Mouse (Mus musculus): Measurements from ENCODE around the gene Nhsl2. TPM values are rescaled to one million over a fixed set of nuclear protein-coding genes. Genes with fewer than 3 reads are reported as not detected.
"Not testable (repeated sequence)": the region's sequence is repeated elsewhere in the genome, so short reads cannot be mapped to it uniquely, and the experiment has no call there.

Gene Nhsl2
- polyA plus RNA-seq, 1 experiment from 2014 or later, result 6.9 TPM

DNA sequence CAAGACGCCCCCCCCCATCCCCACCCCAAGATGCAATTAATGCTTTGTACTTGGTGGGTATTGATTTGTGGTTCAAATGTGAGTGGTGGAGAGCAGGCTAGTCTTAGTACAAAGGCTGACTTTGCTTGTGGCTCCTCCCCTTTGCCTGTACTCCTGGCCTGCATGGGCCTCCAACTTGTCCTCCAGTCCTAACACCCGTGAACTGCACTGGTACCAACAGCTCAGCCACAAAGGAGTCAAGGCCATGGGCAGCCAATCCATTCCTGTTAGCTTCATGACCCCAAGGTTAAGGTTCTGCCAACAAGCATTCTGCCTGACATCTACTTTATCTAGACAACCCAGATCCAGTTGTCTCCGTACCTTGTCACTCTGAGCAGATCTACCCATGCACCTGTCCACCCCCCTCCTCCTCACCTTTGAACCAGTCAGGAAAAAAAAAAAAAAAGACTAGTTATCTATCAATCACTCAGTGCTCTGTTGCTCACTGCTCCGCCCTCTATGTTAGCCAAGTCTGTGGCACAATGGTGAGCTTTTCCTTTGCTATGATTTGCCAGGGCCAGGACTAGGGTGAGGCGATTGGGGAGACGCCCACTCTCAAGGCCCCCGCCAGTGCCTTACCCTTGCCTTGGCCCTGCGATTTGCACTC is 236.7 kb downstream of the Nhsl2 start:
- no peak for ATAC-seq (replicated peaks; ENCODE audit: extremely low read depth, insufficient read depth, low FRiP score)
- Histone ChIP-seq H3K4me1 (ENCODE audit: control insufficient read depth, insufficient read depth, low read length) (no peaks in the 10 kb centered on the region), H3K4me3 (ENCODE audit: low read length) (no peak overlapping the region), H3K4me2 (ENCODE audit: low read depth, low read length) (no peak overlapping the region), H3K27ac (ENCODE audit: low read length) (no peak overlapping the region), H3K27me3 (ENCODE audit: control insufficient read depth, insufficient read depth, low read length) (no peaks in the 10 kb centered on the region), H3K9ac (ENCODE audit: low read length) (no peak overlapping the region), H3K36me3 (ENCODE audit: control insufficient read depth, insufficient read depth) (peaks cover 7% of the 10 kb centered on the region; the same call in 1 of the 2 replicates), H3K9me3 (replicated peaks; ENCODE audit: control insufficient read depth, low read length) (no peaks in the 10 kb centered on the region)
- 83% methylated on average over 8 of the region's 8 CpGs for WGBS

DNA sequence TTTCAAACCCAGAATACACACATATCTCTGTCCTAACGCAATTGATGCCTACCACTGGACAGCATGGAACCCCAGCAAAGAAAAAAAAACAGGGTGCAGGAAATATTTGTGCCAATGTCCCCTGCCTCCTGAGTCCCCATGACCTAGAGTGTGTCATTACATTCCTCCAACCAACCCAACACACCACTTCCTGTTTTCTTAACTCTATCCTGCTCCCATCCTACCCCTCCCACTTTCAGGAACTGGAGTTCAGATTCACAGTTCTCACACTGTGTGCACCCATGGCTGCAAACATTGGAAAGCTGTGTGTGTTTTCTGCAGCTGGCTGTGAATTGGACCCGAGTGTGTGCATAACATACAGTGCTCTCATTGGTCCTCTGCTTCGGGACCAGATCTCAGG is 241.4 kb downstream of the Nhsl2 start:
- no peaks in the 10 kb centered on the region for H3K27me3 ChIP-seq (ENCODE audit: control insufficient read depth, insufficient read depth, low read length)
- H3K36me3 ChIP-seq (ENCODE audit: control insufficient read depth, insufficient read depth), result no peaks in the 10 kb centered on the region
- WGBS, result 54% methylated on average over 3 of the region's 3 CpGs
- H3K9ac ChIP-seq (ENCODE audit: low read length), result no peak overlapping the region
- H3K27ac ChIP-seq (ENCODE audit: low read length), result no peak overlapping the region
- no peak overlapping the region for H3K4me2 ChIP-seq (ENCODE audit: low read depth, low read length)
- H3K9me3 ChIP-seq (replicated peaks; ENCODE audit: control insufficient read depth, low read length), result no peaks in the 10 kb centered on the region
- no peaks in the 10 kb centered on the region for H3K4me1 ChIP-seq (ENCODE audit: control insufficient read depth, insufficient read depth, low read length)
- H3K4me3 ChIP-seq (ENCODE audit: low read length), result no peak overlapping the region
- ATAC-seq (replicated peaks; ENCODE audit: extremely low read depth, insufficient read depth, low FRiP score), result no peak

DNA sequence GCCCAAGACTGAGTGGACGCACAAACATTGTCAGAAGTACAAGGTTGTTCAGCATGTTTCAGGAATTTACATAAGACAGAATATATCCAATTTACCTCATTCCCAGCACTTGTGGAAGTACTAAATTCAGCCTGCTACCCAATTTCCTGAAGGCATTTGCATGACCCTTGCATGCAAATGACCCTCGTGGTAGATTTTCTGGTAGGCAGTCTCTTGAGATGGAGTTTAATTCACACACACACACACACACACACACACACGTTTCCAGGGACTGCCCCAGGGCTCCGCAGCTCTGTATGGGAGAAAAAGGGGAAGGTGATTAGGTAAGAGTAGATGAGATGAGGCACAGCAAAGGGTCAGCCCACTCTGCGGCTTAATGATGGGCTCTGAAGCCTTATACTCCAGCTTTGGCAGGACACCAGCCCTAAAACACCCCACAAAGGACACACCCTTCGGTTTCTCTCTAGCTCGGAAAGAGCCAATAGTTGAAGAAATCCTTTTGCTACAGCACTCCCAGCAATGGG is 245.3 kb downstream of the Nhsl2 start:
- H3K4me2 ChIP-seq (ENCODE audit: low read depth, low read length), result no peak overlapping the region
- ATAC-seq (replicated peaks; ENCODE audit: extremely low read depth, insufficient read depth, low FRiP score), result no peak
- H3K4me3 ChIP-seq (ENCODE audit: low read length), result no peak overlapping the region

DNA sequence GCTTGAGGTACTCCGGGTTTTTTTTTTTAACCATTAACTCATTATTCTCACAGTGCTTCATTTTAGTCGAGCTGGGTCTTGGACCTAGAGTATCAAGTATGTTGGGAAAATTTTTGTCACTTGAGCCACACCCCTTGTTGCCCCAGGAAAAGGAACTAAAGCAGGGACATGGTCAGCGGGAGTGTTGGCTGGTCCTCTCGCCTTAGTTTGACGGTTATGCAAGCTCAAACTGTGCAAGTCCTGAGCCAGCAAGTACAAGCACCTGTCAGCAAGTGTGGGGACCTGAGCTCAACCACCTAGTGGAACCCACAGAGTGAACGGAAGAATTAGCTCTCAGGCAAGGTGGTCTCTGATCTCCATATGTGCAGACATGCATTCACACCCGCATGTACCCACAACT is 252.7 kb downstream of the Nhsl2 start:
- ATAC-seq (replicated peaks; ENCODE audit: extremely low read depth, insufficient read depth, low FRiP score), result no peak
- 51% methylated on average over 7 of the region's 7 CpGs for WGBS
- Histone ChIP-seq H3K4me1 (ENCODE audit: control insufficient read depth, insufficient read depth, low read length) (no peaks in the 10 kb centered on the region), H3K36me3 (ENCODE audit: control insufficient read depth, insufficient read depth) (no peaks in the 10 kb centered on the region), H3K4me3 (ENCODE audit: low read length) (no peak overlapping the region), H3K4me2 (ENCODE audit: low read depth, low read length) (no peak overlapping the region), H3K9me3 (replicated peaks; ENCODE audit: control insufficient read depth, low read length) (no peaks in the 10 kb centered on the region), H3K27me3 (ENCODE audit: control insufficient read depth, insufficient read depth, low read length) (no peaks in the 10 kb centered on the region), H3K9ac (ENCODE audit: low read length) (no peak overlapping the region), H3K27ac (ENCODE audit: low read length) (no peak overlapping the region)

More for the DNA sequence above, 245.3 kb downstream of the Nhsl2 start:
- WGBS, result 67% methylated on average over 7 of the region's 7 CpGs
- H3K4me1 ChIP-seq (ENCODE audit: control insufficient read depth, insufficient read depth, low read length), result no peaks in the 10 kb centered on the region
- no peaks in the 10 kb centered on the region for H3K27me3 ChIP-seq (ENCODE audit: control insufficient read depth, insufficient read depth, low read length)
- H3K9ac ChIP-seq (ENCODE audit: low read length), result no peak overlapping the region
- H3K27ac ChIP-seq (ENCODE audit: low read length), result no peak overlapping the region
- H3K36me3 ChIP-seq (ENCODE audit: control insufficient read depth, insufficient read depth), result no peaks in the 10 kb centered on the region
- no peaks in the 10 kb centered on the region for H3K9me3 ChIP-seq (replicated peaks; ENCODE audit: control insufficient read depth, low read length)

DNA sequence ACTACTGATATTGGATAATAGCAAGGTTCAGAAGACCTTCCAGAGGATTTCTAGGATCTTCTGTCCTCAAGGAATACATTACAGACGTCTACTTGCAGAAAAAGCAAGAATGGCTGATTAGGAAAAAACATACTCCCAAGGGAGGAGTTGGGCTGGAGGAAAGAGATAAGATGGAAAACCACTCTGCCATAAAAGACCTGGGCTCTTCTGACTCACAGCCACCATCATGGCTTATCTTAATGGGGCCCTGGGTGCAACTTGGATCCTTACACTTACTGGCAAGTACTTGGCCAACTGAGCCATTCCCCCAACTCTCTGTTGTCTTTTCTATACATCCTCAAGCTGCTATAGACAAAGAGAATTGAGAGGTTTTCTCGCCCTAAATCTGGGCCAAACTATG is 254.6 kb downstream of the Nhsl2 start:
- 41% methylated on average over 2 of the region's 2 CpGs for WGBS
- ATAC-seq (replicated peaks; ENCODE audit: extremely low read depth, insufficient read depth, low FRiP score); H3K9ac ChIP-seq (ENCODE audit: low read length); H3K27me3 ChIP-seq (ENCODE audit: control insufficient read depth, insufficient read depth, low read length); H3K9me3 ChIP-seq (replicated peaks; ENCODE audit: control insufficient read depth, low read length); H3K4me1 ChIP-seq (ENCODE audit: control insufficient read depth, insufficient read depth, low read length); H3K4me2 ChIP-seq (ENCODE audit: low read depth, low read length); H3K4me3 ChIP-seq (ENCODE audit: low read length); H3K27ac ChIP-seq (ENCODE audit: low read length); H3K36me3 ChIP-seq (ENCODE audit: control insufficient read depth, insufficient read depth): not testable (repeated sequence)

DNA sequence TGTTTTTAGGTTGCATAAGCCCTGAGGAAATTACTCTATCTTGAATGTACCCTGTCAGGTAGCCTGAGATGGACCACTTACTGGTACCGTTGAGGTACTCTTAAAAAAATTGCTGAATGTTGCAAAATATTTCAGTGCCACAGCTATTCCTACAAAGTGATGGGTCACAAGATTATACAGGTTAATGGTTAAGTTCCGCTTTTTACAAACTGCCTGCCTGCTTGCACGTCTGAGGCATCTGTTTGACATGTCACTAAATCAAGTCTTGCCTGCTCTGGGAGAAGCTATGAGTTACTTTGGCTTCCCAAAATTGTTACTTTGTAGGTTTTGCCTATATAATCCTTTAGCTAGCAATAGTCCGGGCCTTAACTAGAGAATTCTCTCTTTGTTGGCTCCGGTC is 260.2 kb downstream of the Nhsl2 start:
- 75% methylated on average over 5 of the region's 5 CpGs for WGBS
- not testable (repeated sequence) for H3K4me1 ChIP-seq (ENCODE audit: control insufficient read depth, insufficient read depth, low read length); ATAC-seq (replicated peaks; ENCODE audit: extremely low read depth, insufficient read depth, low FRiP score); H3K4me3 ChIP-seq (ENCODE audit: low read length); H3K9me3 ChIP-seq (replicated peaks; ENCODE audit: control insufficient read depth, low read length); H3K9ac ChIP-seq (ENCODE audit: low read length); H3K36me3 ChIP-seq (ENCODE audit: control insufficient read depth, insufficient read depth); H3K27ac ChIP-seq (ENCODE audit: low read length); H3K4me2 ChIP-seq (ENCODE audit: low read depth, low read length); H3K27me3 ChIP-seq (ENCODE audit: control insufficient read depth, insufficient read depth, low read length)

DNA sequence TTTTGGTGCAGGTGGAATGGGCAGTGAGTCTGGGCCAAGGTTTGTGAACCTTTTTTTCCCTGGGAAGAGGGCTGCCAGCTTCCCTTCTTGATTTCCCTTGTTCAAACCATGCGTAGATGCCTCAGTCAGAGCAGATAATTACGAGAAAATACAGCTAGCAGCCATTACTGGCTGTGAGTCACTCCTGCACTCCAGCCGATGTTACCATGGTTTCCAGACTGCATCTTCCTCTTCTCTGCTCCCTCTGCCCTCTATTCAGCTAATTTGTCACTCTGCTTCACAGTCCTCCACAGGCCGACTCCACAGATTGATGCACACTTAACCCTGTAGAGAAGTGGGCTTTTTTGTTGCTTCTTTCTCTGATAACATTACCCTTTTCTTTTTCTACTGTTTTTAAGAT is 266.5 kb downstream of the Nhsl2 start:
- H3K27ac ChIP-seq (ENCODE audit: low read length), result no peak overlapping the region
- no peak overlapping the region for H3K4me3 ChIP-seq (ENCODE audit: low read length)
- H3K27me3 ChIP-seq (ENCODE audit: control insufficient read depth, insufficient read depth, low read length), result no peaks in the 10 kb centered on the region
- H3K9me3 ChIP-seq (replicated peaks; ENCODE audit: control insufficient read depth, low read length), result no peaks in the 10 kb centered on the region
- H3K36me3 ChIP-seq (ENCODE audit: control insufficient read depth, insufficient read depth), result no peaks in the 10 kb centered on the region
- no peak overlapping the region for H3K9ac ChIP-seq (ENCODE audit: low read length)
- no peak for ATAC-seq (replicated peaks; ENCODE audit: extremely low read depth, insufficient read depth, low FRiP score)
- 35% methylated on average over 4 of the region's 4 CpGs for WGBS
- no peak overlapping the region for H3K4me2 ChIP-seq (ENCODE audit: low read depth, low read length)
- H3K4me1 ChIP-seq (ENCODE audit: control insufficient read depth, insufficient read depth, low read length), result peaks cover 4% of the 10 kb centered on the region

DNA sequence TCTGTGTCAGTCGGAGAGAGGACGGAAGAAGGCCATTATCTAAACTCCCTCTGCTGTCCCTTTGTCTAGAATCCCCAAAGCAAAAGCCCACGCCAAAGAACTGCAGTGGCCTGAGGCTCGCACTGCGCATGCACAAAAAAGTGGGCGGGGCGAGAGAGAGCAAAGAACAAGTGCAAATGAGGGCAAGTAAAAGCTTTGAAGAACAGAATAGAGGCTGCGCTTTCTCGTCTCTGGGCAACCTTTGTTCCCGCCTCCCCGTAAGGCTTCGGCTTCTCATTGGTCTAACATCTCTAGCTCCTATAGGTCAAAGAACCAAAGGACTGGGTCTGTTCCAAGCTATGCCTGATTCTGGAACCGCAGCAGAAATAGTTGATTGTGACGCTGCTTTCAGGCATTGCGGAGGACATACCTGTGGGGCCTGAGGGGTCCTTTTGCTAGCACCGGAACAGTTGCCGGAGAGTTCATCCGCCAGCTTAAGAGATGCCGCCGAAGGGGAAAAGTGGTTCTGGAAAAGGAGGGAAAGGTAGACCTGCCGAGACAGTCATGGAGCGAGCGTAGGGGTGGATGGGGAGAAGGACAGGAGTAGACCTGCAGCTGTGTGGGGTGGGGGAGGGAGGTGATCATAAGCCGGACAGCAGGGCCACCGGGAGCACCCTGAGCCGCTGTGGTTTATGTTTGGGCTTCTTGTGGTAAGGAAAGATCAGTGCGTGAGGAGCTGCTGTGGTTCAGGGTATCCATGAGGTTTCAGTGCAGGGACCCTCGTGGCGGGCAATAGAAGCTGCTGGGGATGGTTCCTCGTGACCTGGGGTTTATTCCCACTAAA is 270.1 kb downstream of the Nhsl2 start, which contains the start of gene Pin4:
Gene Pin4 (plus strand): TSS at position 406 of the 823 bp plus-strand sequence.
- H3K4me1 ChIP-seq (ENCODE audit: control insufficient read depth, insufficient read depth, low read length), result peaks cover 4% of the 10 kb centered on the region
- 16% methylated on average over 30 of the region's 30 CpGs for WGBS
- H3K27me3 ChIP-seq (ENCODE audit: control insufficient read depth, insufficient read depth, low read length), result no peaks in the 10 kb centered on the region; the same call in 1 of the 2 replicates
- peak within 1 kb of the TSS; percentile 62 for H3K4me3 ChIP-seq (ENCODE audit: low read length)
- H3K36me3 ChIP-seq (ENCODE audit: control insufficient read depth, insufficient read depth), result peaks cover 5% of the 10 kb centered on the region; the same call in 1 of the 2 replicates
- H3K4me2 ChIP-seq (ENCODE audit: low read depth, low read length), result peak within 1 kb of the TSS; percentile 73
- no peaks in the 10 kb centered on the region for H3K9me3 ChIP-seq (replicated peaks; ENCODE audit: control insufficient read depth, low read length)
- 0 out of 2 replicates have a peak within 1 kb of the TSS, but pooled peaks have one; percentile 46 for H3K27ac ChIP-seq (ENCODE audit: low read length)
- peak; percentile 98 for ATAC-seq (replicated peaks; ENCODE audit: extremely low read depth, insufficient read depth, low FRiP score)
- peak within 1 kb of the TSS; percentile 74 for H3K9ac ChIP-seq (ENCODE audit: low read length)

DNA sequence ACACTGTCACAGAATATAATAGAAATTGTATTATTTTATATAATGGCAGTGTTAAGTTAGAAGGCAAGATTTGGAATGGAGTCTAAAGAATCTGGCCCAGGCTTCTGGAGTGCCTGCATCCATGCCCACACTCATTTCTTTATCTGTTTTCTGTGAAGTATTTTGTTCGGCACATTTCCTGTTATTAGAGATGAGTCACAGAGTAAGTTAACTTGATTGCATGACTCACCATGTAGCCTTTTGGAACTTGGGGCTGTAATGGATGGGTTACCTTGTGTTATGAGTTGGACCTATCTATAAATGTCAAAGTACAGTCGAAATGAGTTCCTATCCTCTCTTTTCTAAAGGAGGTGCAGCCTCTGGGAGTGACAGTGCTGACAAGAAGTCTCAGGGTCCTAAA is 272.1 kb downstream of the Nhsl2 start:
- H3K36me3 ChIP-seq (ENCODE audit: control insufficient read depth, insufficient read depth), result peaks cover 10% of the 10 kb centered on the region; the same call in 1 of the 2 replicates
- no peak overlapping the region for H3K9ac ChIP-seq (ENCODE audit: low read length)
- ATAC-seq (replicated peaks; ENCODE audit: extremely low read depth, insufficient read depth, low FRiP score), result no peak
- 67% methylated on average over 2 of the region's 2 CpGs for WGBS
- no peak overlapping the region for H3K4me2 ChIP-seq (ENCODE audit: low read depth, low read length)
- H3K4me1 ChIP-seq (ENCODE audit: control insufficient read depth, insufficient read depth, low read length), result peaks cover 4% of the 10 kb centered on the region
- no peaks in the 10 kb centered on the region; the same call in 1 of the 2 replicates for H3K27me3 ChIP-seq (ENCODE audit: control insufficient read depth, insufficient read depth, low read length)
- no peak overlapping the region for H3K27ac ChIP-seq (ENCODE audit: low read length)
- no peaks in the 10 kb centered on the region for H3K9me3 ChIP-seq (replicated peaks; ENCODE audit: control insufficient read depth, low read length)
- no peak overlapping the region for H3K4me3 ChIP-seq (ENCODE audit: low read length)
